Mouse (Mus musculus) macrophage (primary cell): ENCODE results near the gene Cers6. TPM values are rescaled to one million over a fixed set of nuclear protein-coding genes. Genes with fewer than 3 reads are reported as not detected.

ENCODE experiments used
- H3K27ac ChIP-seq: fragments of 350-480 bp; formaldehyde crosslinking; 2 replicates; pipeline ENCODE4 v1.9.0; 2021
- H3K36me3 ChIP-seq: fragments of 350-480 bp; formaldehyde crosslinking; 2 replicates; pipeline ENCODE4 v1.9.0; 2021; ENCODE audit errors: inconsistent target
- H3K4me3 ChIP-seq: fragments of 350-480 bp; formaldehyde crosslinking; 2 replicates; pipeline ENCODE4 v1.9.0; 2021; ENCODE audit errors: inconsistent target
- H3K79me2 ChIP-seq: fragments of 350-480 bp; formaldehyde crosslinking; 2 replicates; pipeline ENCODE4 v1.9.0; 2021; ENCODE audit errors: inconsistent target
- WGBS: methylation state at CpG from one replicate; pipeline ENCODE4 v1.1.7; 2026; ENCODE audit warnings: inconsistent platforms; ENCODE audit not compliant: missing documents; 5-methylcytosine and 5-hydroxymethylcytosine counted together
- polyA plus RNA-seq: library from polyadenylated mRNA; stranded (reverse); fragments of 250-400 nt; gene quantifications from 3 replicates; pipeline ENCODE4 v1.2.4, GENCODE M21; 2018; ENCODE audit warnings: inconsistent platforms
- total RNA-seq, 78 experiments: library from RNA; depleted of rRNA; stranded (reverse); fragments of 250-400 nt; gene quantifications; 1 replicate in 9 of 78; 2 replicates in 24 of 78; 3 replicates in 43 of 78; 4 replicates in 2 of 78; pipeline ENCODE4 v1.2.4; 2018; ENCODE audit warnings: inconsistent platforms in 56 of 78

Cers6 gene
- total RNA-seq (2018; cell fraction: chromatin; rRNA removed): 1,000 to 10,000 TPM in 7 of 26 experiments, 100 to 1,000 TPM in 19; 161 to 1,623 (median 510) TPM
- total RNA-seq (2018; cell fraction: cytosol; rRNA removed): 100 to 1,000 TPM in 4 of 26 experiments, 10 to 100 TPM in 22; 51.6 to 134 (median 75.1) TPM
- total RNA-seq (2018; cell fraction: nucleus; rRNA removed): 1,000 to 10,000 TPM in 2 of 26 experiments, 100 to 1,000 TPM in 24; 169 to 1,979 (median 530) TPM
- polyA plus RNA-seq: 26.1 to 30.0 TPM (median 26.4 TPM) in 3 replicates

GRCm38 (mm10) chr2:68860904-68861685 is at the start of gene Cers6:
TSS of gene Cers6 (plus strand) at chr2:68861441.
- under 1% methylated on average over 39 of the region's 53 CpGs for WGBS

GRCm38 (mm10) chr2:68814409-68814808 is 46.8 kb upstream of the Cers6 start:
- 88% methylated on average over 2 of the region's 2 CpGs for WGBS
- H3K4me3 ChIP-seq: no peak overlapping the region
- H3K27ac ChIP-seq: no peak overlapping the region
- H3K36me3 ChIP-seq: no peaks in the 10 kb centered on the region
- H3K79me2 ChIP-seq: no peaks in the 10 kb centered on the region

More at GRCm38 (mm10) chr2:68860904-68861685, at the start of gene Cers6:
- peaks cover 47% of the 10 kb centered on the region for H3K79me2 ChIP-seq
- H3K27ac ChIP-seq: peak within 1 kb of the TSS; percentile 66
- peak within 1 kb of the TSS; percentile 84 for H3K4me3 ChIP-seq
- H3K36me3 ChIP-seq: no peaks in the 10 kb centered on the region

- H3K79me2 ChIP-seq: no peaks in the 10 kb centered on the region
- no peaks in the 10 kb centered on the region for H3K36me3 ChIP-seq
- WGBS: 93% methylated on average over 4 of the region's 4 CpGs
- H3K4me3 ChIP-seq: no peak overlapping the region
- H3K27ac ChIP-seq: no peak overlapping the region
Measured at GRCm38 (mm10) chr2:68819040-68819439, 42.2 kb upstream of the Cers6 start.

GRCm38 (mm10) chr2:68822152-68822887 is 38.9 kb upstream of the Cers6 start:
- Histone ChIP-seq H3K79me2 (no peaks in the 10 kb centered on the region), H3K27ac (no peak overlapping the region), H3K36me3 (no peaks in the 10 kb centered on the region), H3K4me3 (no peak overlapping the region)
- 70% methylated on average over 4 of the region's 4 CpGs for WGBS

GRCm38 (mm10) chr2:68825326-68826020 is 35.8 kb upstream of the Cers6 start:
- no peaks in the 10 kb centered on the region for H3K79me2 ChIP-seq
- 7% methylated on average over 7 of the region's 7 CpGs for WGBS
- no peak overlapping the region for H3K4me3 ChIP-seq
- no peaks in the 10 kb centered on the region for H3K36me3 ChIP-seq
- peak overlapping the region; percentile 70 for H3K27ac ChIP-seq

- Histone ChIP-seq H3K27ac (no peak overlapping the region), H3K79me2 (no peaks in the 10 kb centered on the region), H3K36me3 (no peaks in the 10 kb centered on the region), H3K4me3 (no peak overlapping the region)
- WGBS: 84% methylated on average over 5 of the region's 5 CpGs
Measured at GRCm38 (mm10) chr2:68843330-68843729, 17.9 kb upstream of the Cers6 start.

GRCm38 (mm10) chr2:68844530-68844929 is 16.7 kb upstream of the Cers6 start:
- Histone ChIP-seq H3K4me3 (no peak overlapping the region), H3K27ac (no peak overlapping the region), H3K36me3 (no peaks in the 10 kb centered on the region), H3K79me2 (no peaks in the 10 kb centered on the region)
- WGBS: 71% methylated on average over 2 of the region's 2 CpGs

- H3K4me3 ChIP-seq: no peak overlapping the region
- no peaks in the 10 kb centered on the region for H3K79me2 ChIP-seq
- 85% methylated on average over 12 of the region's 13 CpGs for WGBS
- no peaks in the 10 kb centered on the region for H3K36me3 ChIP-seq
- H3K27ac ChIP-seq: no peak overlapping the region
Measured at GRCm38 (mm10) chr2:68845002-68845740, 16.1 kb upstream of the Cers6 start.

- peak overlapping the region; percentile 32 for H3K4me3 ChIP-seq
Measured at GRCm38 (mm10) chr2:68860391-68860790, 850 bp upstream of the Cers6 start.

GRCm38 (mm10) chr2:68861721-68862463 is 651 bp downstream of the Cers6 start:
- Histone ChIP-seq H3K36me3 (no peaks in the 10 kb centered on the region), H3K79me2 (peaks cover 55% of the 10 kb centered on the region), H3K27ac (peak overlapping the region; percentile 58), H3K4me3 (peak overlapping the region; percentile 84)
- 1% methylated on average over 64 of the region's 64 CpGs for WGBS

More at GRCm38 (mm10) chr2:68860391-68860790, 850 bp upstream of the Cers6 start:
- WGBS: 38% methylated on average over 2 of the region's 2 CpGs
- Histone ChIP-seq H3K27ac (peak overlapping the region; percentile 66), H3K36me3 (no peaks in the 10 kb centered on the region), H3K79me2 (peaks cover 40% of the 10 kb centered on the region)

- 15% methylated on average over 15 of the region's 15 CpGs for WGBS
- no peaks in the 10 kb centered on the region for H3K36me3 ChIP-seq
- peaks cover 63% of the 10 kb centered on the region for H3K79me2 ChIP-seq
- peak overlapping the region; percentile 51 for H3K27ac ChIP-seq
- peak overlapping the region; percentile 84 for H3K4me3 ChIP-seq
Measured at GRCm38 (mm10) chr2:68862464-68863266, 1.4 kb downstream of the Cers6 start.

- 22% methylated on average over 6 of the region's 6 CpGs for WGBS
- Histone ChIP-seq H3K36me3 (no peaks in the 10 kb centered on the region), H3K4me3 (no peak overlapping the region; the same call in 1 of the 2 replicates), H3K27ac (no peak overlapping the region), H3K79me2 (peaks cover 72% of the 10 kb centered on the region)
Measured at GRCm38 (mm10) chr2:68863561-68863960, 2.3 kb downstream of the Cers6 start.
